In the genomic region with DNA sequence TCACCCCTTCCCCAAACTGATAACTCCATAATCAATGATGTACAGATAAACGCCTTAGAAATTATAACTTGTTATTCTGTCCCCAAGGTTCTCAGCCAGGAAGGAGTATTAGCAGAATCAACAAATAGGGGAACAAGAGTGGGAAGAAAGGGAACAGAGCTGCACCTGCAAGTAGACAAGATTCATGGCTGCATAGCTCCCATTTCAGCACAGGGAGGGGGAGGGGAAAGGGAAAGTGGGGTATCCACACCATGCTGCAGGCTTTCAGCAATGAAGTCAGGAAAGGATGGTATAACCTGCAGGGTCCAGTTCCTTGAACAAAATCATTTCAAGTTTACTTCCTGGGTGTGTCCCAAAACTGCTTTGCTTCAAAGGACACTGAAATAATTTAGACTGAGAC, we compare ENCODE assay signal across 34 mouse cellular contexts.
"Had no signal": no experiment of that assay in that cellular context is flagged by ENCODE, and none has a peak within 500 bp of the region (broad histone marks: within the 10 kb centered on the region; RNA-seq: fewer than 3 reads in every experiment).

No protein-coding gene starts in this region.

- H3K4me1 ChIP-seq: heart, embryonic 10.5 days; heart, embryonic 12.5 days; heart, embryonic 13.5 days; heart, embryonic 15.5 days; hindbrain, embryonic 10.5 days; hindbrain, embryonic 12.5 days; hindbrain, embryonic 13.5 days; hindbrain, embryonic 15.5 days; intestine, embryonic 15.5 days had no signal

- H3K27me3 ChIP-seq: heart, embryonic 12.5 days; heart, embryonic 13.5 days; heart, embryonic 15.5 days; hindbrain, embryonic 12.5 days; hindbrain, embryonic 13.5 days; hindbrain, embryonic 15.5 days; intestine, embryonic 15.5 days had no signal

- H3K36me3 ChIP-seq: heart, embryonic 10.5 days; heart, embryonic 12.5 days; heart, embryonic 13.5 days; heart, embryonic 15.5 days; hindbrain, embryonic 10.5 days; hindbrain, embryonic 12.5 days; hindbrain, embryonic 13.5 days; hindbrain, embryonic 15.5 days; intestine, embryonic 15.5 days had no signal

- DNase-seq: heart, postnatal 10 days; heart, postnatal 14 days; heart, postnatal 36 days; heart, postnatal 4 days; kidney, adult 11 months; kidney, adult 18-20 months; kidney, adult 2 months; kidney, adult 8-10 months; kidney, adult 9 months; kidney, postnatal 14 days; kidney, postnatal 25 days; kidney, postnatal 36 days; kidney, postnatal 4 days; layer of hippocampus, adult 9-11 months; layer of hippocampus, postnatal 36 days had no signal

- H3K9me3 ChIP-seq: heart, embryonic 10.5 days; heart, embryonic 12.5 days; heart, embryonic 13.5 days; heart, embryonic 15.5 days; hindbrain, embryonic 10.5 days; hindbrain, embryonic 12.5 days; hindbrain, embryonic 13.5 days; hindbrain, embryonic 15.5 days; intestine, embryonic 15.5 days had no signal

- ATAC-seq: hindbrain, embryonic 16.5 days; hindbrain, postnatal 0 days; inflammation-experienced regulatory T-cells, adult 6 months; intestine, embryonic 15.5 days; intestine, embryonic 16.5 days; intestine, postnatal 0 days had no signal

- H3K4me2 ChIP-seq: heart, embryonic 11.5 days; heart, embryonic 12.5 days; heart, embryonic 13.5 days; heart, embryonic 15.5 days; hindbrain, embryonic 12.5 days; hindbrain, embryonic 13.5 days; hindbrain, embryonic 14.5 days; hindbrain, embryonic 15.5 days; intestine, embryonic 15.5 days had no signal

- H3K9ac ChIP-seq: heart, embryonic 12.5 days; heart, embryonic 13.5 days; heart, embryonic 15.5 days; hindbrain, embryonic 12.5 days; hindbrain, embryonic 13.5 days; hindbrain, embryonic 14.5 days; hindbrain, embryonic 15.5 days; intestine, embryonic 15.5 days had no signal

- H3K27ac ChIP-seq: heart, embryonic 10.5 days; heart, embryonic 13.5 days; heart, embryonic 15.5 days; hindbrain, embryonic 10.5 days; hindbrain, embryonic 12.5 days; hindbrain, embryonic 13.5 days; hindbrain, embryonic 14.5 days; hindbrain, embryonic 15.5 days; hindbrain, postnatal 0 days; intestine, embryonic 15.5 days; kidney, postnatal 0 days; layer of hippocampus, adult 2 months; left cerebral cortex, adult 2 months had no signal

- H3K4me3 ChIP-seq: heart, embryonic 10.5 days; heart, embryonic 12.5 days; heart, embryonic 13.5 days; heart, embryonic 15.5 days; hindbrain, embryonic 10.5 days; hindbrain, embryonic 12.5 days; hindbrain, embryonic 13.5 days; hindbrain, embryonic 15.5 days; intestine, embryonic 15.5 days; layer of hippocampus, adult 2 months; left cerebral cortex, adult 2 months had no signal
